Mouse (Mus musculus): ENCODE results near the gene Fbxo9.
"Not testable (repeated sequence)": the region's sequence is repeated elsewhere in the genome, so short reads cannot be mapped to it uniquely, and the experiment has no call there.

Gene Fbxo9

DNA sequence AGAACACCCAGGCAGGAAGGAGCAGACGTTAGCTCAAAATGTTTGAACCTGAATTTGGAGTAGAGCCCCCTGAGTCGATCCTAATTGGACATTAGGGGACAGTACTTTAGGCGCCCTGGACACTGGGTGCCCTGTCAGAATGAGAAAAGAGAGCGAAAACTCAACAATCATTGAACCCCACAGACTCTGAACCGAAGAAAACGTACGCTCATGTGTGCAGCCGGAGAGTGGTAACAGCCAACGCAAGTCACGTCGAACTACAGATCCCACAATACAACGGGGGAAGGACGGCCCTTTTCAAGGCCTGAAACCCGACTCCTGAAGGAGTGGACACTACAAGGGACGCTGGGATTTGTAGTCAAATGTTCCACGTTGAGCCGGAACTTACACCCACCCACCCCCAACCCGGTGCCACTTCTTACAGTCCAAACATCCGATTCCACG, at the start of gene Fbxo9, which contains the start of gene Ick:
Gene Fbxo9, minus strand, starts transcription at position 270 of the 444 bp plus-strand sequence.
Gene Ick, plus strand, starts transcription at position 397 of the 444 bp plus-strand sequence.
- DNase-seq = peak; percentile 97

DNA sequence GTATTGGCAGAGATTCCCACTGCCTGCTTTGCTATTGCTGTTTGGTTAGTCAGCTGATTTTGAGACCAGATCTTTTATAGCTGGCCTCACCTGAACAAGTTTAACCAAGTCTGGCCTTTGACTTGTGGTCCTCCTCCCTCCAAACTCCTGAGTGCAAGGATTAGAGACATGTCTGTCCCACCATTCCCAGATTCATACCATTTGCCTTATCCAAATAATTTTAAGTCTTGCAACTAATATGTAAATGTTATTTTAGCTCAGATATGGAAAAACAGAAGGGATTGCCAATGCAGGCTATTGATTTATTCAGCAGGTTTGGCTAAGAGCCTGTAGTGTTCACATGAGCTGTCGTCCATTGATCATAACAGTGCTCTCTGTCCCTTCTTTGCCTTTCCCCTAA, 48.4 kb upstream of the Fbxo9 start:
- DNase-seq = no peak

DNA sequence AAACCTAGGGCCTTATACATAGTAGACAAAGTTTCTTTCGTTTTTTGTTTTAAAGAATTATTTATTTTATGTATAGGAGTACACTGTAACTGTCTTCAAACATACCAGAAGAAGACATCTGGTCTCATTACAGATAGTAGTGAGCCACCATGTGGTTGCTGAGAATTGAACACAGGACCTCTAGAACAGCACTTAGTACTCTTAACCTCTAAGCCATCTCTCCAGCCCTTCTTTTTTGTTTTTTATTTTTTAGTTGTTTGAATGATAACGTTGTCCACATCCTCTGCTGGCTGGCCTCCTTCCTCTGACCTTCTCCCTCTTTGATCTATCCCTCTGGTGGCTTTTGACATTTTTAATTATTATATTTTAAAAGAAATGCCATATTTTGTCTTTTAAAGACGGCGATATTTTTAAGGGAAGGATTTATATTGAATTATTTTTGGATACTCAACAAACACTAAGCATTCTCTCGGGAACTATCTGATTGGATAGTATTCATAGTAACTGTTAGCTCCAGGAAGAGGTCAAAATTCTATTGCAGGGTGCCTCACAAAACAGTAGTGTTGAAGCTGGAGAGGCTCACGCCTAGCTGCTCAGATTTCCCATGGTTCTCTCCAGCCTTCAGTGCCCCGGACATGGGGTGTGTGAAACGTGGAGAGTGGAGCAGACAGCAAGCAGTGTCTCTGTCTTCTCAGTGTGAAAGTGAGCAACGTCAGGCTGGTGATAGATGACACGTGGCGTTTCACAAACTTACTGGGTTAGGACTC, 45.5 kb upstream of the Fbxo9 start:
- no peak for DNase-seq

DNA sequence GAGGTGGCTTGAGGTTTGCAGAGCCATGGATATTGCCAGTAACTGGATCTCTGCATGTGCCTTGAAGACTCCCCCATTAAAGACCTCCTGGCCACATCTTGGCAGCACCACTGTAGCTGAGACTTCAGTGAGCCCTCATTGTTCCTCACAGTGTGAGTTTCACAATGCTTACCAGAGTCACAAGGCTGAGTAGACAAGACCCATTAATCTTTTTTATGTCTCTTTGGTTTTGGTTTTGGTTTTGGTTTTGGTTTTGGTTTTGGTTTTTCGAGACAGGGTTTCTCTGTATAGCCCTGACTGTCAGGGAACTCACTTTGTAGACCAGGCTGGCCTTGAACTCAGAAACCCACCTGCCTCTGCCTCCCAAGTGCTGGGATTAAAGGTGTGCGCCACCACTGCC, 40.9 kb upstream of the Fbxo9 start:
- DNase-seq = not testable (repeated sequence)

DNA sequence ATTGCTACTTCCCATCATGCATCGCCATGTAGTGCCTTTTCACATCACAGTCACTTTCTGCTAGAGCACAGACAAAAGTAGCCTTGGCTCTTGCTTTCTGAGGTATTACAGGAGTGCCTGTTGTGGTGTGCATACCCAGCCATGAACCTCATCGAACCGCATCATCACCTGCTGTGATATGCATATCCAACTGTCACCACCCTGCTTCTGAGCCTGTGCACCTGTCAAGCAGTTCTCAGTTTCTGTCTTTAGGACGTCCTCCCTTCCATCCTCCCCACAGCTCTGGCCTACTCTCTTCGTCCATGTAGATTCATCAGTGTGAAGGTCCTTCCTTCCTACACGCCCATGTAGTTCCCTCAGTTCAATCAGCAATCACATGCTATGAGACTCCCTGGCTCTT, 39.3 kb upstream of the Fbxo9 start:
- DNase-seq = no peak

DNA sequence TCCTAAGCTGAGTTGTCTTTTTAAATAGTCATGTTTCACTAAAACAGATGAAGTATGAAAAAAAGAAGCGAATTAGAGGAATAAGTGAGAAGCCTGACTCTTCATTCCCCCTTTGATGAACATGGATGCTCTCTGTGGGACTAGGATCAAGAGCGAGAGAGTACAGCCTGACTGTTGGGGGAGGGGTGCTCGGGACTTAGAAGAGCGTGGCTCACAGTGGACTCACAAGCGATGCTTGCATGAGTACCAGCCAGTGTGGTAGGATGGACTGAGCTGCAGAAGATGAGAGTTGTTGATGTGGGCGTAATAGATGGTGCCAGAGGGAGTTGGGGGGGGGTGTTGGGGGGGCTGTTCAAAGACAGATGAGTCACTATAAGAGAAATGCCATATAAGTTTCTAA, 37.8 kb upstream of the Fbxo9 start:
- DNase-seq = peak; percentile 19

DNA sequence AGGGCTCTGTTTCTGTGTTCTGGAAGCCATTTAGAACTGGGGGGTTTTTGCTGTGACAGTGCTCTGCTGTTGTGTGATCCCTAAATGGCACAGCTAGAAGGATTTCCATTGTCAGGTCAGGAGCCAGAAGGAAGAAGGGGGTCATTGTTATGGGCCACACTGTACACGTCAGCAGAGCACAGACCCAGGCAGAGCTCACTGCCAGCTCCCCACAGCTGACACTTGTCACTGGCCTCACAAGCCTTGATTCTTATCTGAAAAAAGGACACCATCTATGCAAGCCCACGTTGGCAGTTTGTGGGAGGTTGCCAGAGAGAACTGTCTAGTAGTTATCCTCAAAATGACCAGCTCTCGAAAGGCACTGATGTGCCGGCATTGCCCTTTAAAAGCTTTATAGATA, 37.2 kb upstream of the Fbxo9 start:
- no peak for DNase-seq

DNA sequence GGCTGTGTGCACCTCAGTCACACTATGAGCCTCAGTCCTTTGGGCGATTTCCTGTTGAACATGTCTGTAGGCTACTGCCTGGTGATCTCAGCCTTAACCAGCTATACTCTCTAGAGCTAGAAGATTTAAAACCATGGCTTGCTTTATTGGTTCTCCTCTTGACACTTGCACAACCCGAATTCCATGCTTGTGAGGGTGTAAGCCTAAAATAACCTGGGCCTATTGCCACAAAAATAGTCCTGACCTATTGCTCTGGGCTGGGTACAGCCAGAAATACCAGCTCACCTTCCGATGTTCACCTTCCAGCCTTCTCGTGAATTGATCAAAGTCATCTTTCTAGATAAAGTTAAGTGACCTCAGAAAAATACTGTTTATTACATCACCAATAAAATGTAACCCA, 30.6 kb upstream of the Fbxo9 start:
- no peak for DNase-seq

DNA sequence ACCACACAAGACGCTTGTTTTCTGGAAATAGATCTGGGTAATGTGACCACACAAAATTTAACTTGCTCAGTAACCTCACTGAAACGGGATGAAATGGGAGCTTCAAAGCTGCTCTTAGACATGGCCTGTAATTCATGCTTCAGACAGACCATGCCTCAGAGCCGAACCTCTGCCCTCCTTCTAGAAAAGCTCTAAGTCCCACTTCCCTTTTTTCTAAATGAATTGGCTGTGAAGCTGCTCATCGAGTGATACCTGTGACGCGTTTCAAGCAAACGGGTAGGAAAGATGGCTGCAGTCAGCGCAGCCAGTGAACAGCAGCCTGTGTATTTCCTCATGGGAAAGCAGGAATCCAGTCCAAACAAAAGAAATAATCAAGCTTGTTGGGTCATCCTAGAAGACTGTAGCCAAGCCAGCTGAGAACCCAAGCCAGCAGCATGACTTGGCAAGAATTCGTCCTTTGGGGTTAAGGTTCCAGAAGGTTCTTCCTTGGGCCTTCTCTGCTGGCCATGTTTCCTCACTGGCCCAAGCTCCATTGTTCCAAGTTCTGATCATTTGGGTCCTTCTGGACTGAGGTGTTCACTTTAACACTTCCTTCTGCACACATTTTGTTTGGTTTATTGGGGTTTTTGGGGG, 29.3 kb upstream of the Fbxo9 start:
- no peak for DNase-seq

DNA sequence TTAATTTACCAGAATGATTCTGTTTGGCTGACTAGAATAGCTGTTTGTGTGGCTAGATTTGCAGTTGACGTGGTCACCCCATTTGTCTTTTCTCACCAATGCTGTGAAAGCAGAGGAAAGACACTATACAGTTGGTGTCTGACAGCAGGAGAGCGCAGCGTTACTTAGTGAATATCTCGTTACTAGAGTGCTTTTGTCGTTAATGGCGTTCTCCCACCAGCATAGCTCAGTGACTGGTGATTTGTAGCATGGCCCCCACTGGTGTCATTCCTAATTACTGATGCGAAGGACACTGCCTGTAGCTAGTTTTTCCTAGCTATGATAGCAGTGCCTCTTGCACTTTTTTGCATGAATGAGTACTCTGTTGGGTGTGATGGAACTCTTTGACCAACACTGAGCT, 26.8 kb upstream of the Fbxo9 start:
- no peak for DNase-seq

DNA sequence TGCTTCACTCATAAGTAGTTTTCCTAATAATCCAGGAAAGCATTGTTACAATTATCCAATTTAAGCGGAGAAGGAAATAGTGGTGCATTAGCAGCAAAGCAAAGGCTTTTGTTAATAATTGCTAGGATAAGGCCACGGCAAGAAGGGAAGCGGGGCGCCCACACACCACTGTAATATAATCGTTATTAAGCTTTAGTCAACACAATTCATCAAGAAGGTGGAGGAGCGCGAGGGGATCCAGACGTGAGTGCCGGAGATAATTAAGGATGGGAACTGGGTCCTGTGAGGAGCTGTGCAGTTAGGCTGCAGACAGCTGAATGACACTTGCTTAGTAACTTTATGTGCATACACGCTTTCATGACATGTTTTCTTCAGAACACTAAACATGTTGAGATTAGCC, 17.8 kb upstream of the Fbxo9 start:
- no peak for DNase-seq

DNA sequence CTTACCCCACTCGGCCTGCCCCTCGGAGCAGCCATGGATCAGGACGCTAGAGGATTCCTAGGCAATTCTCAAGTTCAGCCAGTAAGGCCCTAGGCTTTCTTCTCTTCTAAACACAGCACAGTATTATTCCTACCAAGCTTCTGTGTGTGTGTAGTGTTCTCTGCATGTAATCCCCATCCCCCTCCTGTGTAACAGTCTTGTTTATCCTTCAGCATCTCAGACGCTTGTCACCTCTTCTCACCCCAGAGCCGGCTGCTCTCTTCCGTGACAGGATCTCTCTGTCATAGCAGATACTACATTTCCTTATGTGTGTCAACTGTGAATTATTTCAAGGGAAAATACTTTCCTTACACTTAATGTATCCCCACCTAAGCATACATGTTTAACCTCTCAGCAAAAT, 17.1 kb upstream of the Fbxo9 start:
- no peak for DNase-seq

DNA sequence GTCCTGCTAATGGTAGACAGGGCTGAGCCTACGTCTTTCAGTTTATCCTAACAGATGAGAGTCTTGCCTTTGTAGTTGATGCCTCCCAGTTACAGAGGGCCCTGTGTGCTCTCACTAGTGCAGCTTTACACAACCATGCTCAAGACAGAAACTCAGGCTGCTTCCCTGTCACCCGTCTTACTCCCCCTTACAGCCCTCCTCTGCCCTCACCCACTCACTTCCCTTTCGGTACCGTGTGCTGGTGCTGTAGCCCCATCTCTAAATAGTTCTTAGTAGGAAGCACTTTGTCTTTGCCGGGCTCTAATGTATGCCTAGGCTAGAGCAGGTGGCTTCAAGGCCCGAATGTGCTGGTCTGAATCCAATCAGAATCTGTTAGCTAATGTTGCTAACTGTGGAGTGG, 15.4 kb upstream of the Fbxo9 start:
- DNase-seq = no peak

DNA sequence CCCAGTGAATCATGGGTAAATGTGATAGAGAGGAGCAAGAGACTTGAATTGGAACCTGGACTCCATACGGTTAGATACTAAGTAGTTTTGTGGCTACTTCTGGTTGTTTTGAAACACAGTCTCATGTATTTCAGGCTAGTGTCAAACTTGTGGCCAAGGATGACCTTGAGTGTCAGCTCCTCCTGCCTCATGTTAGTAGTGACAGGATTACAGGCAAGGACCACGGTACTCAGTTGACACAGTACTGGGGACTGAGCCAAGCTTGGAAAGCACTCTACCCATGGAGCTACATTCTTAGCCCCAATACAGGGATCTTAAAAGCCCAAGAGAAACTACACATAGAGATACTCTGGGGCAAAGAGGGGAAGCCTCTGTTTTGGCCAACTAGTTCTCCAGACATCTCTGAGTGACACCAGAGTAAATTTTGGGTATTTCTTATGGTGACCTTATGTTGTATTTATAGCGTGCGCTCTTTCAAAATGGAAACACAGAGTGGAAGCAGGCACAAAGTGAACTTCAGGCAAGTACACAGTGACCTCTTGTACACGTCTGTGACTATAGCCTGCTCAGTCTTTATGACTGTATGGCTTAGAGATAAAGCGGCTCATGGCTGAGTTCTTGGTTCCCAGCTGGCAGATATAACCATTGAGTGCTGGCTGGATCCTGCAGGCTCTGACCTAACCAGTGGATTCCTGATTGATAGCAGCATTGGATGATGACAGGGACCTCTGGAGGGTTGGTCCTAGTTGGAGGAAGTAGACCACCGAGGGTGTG, 14.3 kb upstream of the Fbxo9 start:
- no peak for DNase-seq

DNA sequence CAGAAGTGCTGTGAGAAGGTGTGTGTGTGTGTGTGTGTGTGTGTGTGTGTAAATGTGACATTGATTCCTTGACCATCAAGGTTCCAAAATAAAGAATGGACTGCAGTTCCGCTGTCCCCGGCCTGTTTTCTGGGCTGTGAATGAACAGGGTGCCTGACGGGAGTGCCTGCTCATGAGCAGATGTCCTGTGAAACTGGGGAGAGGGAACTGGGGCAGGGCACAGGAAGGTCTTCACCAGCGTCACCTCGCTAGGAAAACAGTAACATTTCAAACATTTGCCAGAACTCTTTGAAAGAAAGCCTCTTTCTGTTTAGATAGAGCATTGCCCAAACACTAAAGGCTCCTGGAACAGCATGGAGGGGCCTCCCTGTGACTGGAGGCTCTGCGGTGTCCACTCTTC, 13.1 kb upstream of the Fbxo9 start:
- DNase-seq = no peak

DNA sequence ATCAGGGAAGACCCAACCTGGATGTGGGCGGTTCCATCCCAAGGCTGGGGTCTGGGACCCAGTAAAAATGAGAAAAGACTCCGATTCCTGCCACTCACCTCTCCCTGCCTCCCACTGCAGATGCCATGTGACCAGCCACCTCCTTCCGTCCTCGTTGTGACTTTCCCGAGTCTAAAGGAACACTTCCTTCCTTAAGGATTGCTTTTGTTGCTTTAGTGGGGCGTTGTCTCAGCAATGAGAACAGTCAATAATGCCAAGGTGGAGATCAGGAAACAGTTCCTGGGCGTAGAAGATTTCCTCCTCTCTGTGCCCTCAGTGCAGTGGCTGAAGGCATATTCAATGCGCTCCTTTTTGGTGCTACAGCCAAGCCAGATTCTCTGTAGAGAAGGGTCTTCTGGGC, 12.5 kb upstream of the Fbxo9 start:
- DNase-seq = no peak

DNA sequence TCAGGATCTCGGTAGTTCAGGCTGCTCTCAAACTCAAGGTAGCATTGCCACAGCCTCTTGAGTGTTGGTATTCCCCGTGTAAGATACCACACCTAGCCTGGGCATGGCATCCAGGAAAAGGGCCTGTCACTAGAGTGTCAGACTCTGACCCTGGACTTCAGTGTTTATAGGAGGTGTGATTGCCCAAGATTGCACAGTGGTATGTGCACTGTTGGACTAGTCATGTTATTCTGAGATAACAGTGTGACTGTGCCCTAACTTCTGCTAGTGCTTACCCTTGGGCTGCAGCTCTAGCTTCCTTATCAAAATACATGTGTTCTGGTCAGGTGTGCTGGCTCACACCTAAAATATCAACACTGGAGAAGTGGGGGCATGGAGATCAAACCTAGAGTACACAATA, 8.8 kb upstream of the Fbxo9 start:
- DNase-seq = no peak

DNA sequence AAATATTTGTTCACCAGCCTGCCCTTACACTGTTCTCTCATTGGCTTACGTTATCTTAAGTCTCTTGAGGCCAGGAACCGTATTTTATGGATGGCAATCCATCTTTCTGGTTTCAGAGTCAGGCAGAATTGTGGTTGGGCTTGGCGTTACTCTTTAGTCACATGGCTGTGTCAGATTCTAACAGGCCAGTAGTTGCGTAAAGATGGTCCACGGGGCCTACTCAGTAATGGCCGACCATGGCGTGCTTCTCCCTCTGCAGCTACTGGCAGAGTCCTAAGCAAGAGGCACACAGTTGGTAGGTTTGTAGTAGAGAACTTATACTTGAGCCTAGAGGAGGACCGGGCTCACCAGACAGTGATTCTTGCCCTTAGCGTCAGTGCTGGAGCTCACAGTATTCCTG, 6.9 kb upstream of the Fbxo9 start:
- no peak for DNase-seq

DNA sequence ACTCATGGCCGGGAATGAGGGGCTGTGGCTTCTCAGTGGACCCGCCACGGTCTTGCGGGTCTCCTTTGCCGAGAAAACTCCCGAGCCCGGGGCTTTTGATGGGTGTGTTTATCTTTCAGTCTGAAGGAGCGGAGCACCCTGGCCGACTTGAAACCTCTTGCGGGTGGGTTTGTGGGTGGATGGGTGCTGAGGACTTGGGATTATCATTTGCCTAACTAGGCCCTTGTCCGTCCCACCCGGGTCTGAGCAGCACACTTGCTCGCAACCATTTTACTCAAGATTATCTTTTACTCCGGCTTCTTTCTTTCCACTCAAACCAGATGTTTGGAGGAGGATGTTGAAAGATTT, 4.6 kb upstream of the Fbxo9 start:
- no peak for DNase-seq

DNA sequence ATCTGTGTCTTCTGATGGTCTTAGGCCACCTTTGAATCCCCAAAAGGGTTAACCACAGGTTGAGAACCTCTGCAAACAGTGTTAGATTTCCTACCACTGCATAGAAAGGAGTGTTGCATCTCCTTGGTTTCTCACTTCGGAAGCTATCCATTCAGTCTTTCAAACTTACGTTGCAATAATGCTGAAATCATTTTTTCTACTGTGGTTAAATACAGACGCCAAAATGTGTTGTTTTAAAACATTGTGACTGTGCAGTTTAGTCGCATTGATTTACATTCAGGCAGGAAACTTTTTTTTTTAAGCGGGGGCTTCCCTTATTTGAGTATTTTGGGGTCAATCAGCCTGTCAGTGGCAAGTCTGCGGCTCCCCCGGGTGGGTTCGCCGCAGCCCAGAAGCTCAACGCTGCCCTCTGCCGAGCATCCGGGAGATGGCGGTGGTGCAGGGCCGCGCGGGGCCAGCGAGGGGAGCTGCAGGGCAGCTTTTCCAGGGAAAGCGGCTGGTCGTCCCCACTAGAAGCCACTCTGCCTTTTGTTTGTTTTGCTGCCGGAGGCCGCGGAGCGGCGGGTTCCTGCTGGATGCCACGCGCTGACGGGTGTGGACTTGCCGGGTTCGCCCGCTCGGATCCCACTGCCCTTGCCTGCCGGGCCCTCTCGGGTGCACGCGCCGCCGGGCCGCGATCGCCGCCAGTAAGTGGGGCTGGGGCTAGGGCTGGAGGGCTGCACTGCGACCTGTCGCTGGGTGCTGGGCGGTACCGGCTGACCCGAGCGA, 4.1 kb upstream of the Fbxo9 start:
- peak; percentile 94 for DNase-seq

DNA sequence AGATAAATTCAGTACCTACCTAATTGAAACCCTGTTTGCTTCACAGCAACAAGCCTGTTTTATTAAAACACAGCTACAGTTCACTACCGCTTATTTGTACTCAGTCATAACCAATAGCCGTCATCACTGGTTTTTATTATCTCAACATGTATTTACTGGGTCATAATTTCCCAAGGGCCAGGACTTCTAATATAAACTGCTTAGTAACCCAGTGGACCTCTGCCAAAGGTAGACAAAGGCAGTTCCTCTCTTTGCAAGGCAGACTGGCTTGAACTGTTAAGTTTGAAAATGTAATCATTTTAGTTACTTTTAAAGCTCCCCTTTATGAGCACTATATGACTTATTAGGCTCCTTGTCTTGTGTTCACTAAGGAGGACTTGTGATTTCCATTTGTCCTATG, 2.6 kb upstream of the Fbxo9 start:
- no peak for DNase-seq

DNA sequence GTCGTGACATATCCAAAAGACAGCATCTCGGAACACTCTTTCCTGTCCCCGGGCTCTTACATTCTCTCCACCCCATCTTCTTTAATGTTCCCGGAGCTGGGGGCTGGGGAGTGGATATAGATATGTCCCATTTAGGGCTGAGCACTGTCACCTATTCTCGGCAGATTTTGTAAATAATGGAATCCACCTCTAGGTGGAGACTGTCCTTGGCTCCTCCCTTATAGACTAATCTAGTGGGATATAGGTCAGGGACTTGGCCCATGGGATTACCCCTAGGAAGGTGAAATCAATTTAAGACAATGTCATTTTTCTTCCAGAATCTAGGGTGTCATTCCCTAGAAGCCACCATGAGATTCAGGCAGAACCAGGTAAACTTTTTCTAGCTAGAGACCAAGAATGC, 791 bp upstream of the Fbxo9 start:
- peak; percentile 20 for DNase-seq

All from embryo, embryonic 11 days (tissue).